Mouse (Mus musculus) heart, adult 9 months (tissue): ENCODE measurements around the gene Pank1.

Experiments used
- DNase-seq, 2 experiments: peaks; one replicate each; pipeline ENCODE4 v3.0.0; 2022; ENCODE audit warnings: low spot score in 2 of 2

The Pank1 gene

DNA sequence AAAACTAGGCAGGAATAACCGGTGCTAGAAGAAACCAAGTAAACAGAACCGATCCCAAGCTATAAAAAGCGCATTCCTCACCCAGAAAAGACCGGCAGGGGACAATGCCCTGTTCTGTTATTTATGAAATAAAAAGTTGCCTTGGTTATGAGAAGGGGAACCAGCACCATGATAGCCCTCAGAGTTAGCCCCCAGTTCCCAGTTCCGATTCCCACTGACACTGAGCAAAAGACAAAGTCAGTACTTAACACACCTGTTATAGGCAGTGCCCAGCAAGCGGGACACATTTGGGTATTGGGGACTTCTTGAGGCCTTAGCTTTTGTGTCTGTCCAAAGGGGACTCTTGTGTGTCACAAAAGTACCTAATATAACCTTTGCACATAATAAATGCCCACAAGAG, 369 bp upstream of the Pank1 start:
- DNase-seq, result no peak

DNA sequence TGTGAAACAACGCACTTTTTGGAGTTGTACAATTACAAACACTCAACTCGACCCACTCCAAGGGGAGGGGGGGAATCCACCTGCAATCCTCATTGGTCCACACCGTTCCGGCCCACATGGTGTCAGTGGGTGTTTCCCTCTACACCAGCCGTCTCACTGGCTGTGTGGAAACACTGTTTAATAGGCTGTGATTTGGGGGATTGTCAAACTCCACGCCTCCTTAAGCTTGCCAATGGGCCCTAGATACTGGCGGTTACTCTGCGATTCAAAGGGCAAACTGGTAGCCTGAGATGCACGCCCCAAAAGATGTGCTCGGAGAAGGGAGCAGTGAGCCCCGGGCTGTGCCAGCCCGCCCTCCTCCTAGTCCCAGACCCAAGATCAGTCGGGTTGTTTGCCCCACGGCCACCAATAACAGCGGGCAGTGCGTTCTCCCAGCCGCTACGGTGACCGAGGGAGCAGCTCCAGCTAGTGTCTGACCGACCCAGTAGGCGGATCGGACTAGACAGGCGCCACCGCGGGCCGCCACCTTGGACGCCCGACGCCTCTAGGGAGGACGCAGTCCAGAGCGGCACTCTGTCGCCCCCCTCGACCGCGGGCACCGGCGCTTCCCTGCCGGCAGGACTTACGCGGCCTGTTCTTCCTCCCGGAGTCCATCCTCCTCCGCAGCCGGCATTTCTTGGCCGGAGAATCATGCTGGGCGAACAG, 1.2 kb downstream of the Pank1 start:
- peak; percentile 91 to 94 for DNase-seq

DNA sequence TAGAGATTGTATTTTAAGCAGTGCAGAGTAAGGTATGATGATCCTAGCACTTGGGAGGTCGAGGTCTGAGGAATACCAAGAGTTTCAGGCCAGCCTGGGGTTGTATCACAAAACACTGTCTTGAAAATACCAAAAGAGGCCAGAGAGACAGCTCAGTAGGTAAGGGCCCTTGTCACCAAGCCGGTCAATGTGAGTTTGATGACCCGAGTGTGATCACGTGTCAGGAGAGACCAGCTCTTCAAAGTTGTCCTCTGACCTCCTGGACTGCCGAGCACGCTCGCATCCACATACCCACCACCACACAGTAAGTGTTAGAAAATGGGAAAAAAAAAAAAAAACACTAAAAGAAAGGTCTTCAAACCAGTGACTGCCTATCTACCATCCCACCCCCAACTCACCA, 2.6 kb downstream of the Pank1 start:
- no peak for DNase-seq

DNA sequence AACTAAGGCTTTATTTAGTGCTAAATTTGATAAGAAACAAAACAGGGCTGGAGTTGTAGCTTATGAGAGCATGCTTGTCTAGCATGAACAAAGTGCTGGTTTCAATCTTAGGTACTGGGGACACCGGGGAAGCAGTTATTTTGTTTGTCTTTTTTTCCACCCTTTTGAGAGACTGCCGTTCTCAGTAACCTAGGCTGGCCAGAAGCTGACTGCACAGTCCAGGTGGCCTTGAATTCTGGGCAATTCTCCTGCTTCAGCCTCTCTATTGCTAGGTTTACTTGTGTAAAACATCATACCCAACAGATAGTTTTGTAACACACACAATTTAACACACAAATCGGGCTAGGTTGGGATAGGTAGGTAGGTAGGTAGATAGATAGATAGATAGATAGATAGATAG, 9.9 kb downstream of the Pank1 start:
- DNase-seq, result no peak

DNA sequence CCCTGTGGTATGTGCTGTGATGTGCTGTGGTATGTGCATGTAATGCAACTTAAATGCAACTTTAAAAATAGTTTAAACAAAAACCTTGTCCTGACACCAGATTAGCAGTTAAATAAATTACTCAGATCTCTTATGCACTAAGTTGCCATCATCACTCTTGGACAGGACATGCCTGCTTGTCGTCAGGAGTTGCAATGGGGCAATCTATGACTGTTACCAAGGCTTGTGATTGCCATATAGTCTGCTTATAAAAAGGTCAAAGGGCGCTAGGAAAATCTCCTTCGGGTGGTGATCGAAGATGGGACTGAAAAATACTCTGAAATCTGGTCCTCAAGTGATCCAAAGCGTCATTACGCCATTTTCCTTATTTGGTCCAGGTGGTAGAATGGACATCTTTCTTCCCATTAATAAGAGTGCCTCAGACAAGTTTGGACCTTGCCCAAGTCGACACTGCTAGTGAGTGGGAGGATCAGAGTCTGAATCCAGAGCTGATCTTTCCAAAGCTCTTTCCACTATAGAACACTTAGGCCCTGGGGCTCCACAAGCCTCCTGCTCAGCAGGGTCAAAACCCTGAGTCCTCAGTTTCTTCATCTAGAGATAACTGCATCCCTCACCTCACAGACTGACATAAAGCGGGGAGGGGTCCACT, 11.0 kb downstream of the Pank1 start:
- DNase-seq, result no peak

DNA sequence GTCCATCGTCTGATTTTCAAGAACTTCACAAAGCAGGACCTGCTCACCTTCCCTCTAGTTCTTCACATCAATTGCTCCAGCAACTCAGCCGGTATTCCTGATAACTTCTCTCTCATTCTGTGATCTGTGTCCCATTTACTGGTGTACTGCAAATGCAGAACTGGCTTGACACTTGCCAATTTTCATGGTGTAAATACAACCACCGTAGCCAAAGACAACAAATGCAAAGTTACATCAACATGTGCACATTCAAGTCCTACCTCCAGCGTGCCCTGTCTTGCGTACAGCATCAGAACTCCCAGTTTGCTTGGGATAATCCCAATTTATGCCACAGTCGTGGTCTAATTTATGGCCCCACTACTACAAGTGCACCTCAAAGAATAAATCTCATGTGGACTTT, 15.5 kb downstream of the Pank1 start:
- DNase-seq, result no peak

DNA sequence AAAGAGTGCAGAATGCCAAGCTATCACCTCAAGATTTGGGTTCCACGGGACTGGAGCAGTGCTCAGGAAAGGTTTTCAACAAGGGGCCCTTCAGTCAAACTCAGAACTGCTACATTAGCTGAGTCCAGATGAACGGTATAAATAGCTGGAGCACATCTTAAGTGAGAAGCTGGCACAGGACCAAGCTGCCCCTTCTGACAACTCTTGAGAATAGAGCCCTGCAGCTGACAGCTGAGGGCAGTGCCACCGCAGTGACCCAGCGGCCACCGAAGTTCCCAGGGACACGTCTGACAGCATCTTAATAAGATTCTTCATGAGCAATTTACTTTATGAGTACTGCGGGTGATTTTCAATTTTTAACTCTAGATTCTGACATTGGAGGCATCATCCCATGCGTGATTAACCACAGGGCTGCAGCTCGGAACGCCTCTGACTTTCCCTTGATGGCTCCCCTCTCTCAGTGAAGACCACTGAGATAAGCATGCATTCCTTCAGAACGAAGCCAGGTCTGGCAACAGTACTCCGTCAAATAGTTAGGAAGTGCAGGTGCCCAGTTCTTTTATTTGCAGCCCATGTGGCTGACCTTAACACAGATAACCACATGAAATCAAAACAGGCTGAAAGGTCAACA, 23.1 kb downstream of the Pank1 start:
- peak; percentile 44 to 63 for DNase-seq

DNA sequence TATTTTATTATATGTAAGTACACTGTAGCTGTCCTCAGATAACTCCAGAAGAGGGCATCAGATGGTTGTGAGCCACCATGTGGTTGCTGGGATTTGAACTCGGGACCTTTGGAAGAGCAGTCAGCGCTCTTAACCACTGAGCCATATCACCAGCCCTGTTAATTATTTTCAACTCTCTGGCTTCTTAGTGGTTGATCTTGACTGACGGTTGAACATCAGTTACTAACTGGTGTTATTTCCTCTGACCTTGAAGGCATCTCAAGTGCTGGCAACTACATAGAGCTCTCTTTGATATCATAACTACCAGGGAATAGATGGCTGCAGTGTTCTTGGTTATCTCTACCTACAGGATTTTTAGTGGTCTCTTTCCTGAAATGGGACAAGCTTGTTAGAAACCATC, 28.1 kb downstream of the Pank1 start:
- DNase-seq, result no peak

DNA sequence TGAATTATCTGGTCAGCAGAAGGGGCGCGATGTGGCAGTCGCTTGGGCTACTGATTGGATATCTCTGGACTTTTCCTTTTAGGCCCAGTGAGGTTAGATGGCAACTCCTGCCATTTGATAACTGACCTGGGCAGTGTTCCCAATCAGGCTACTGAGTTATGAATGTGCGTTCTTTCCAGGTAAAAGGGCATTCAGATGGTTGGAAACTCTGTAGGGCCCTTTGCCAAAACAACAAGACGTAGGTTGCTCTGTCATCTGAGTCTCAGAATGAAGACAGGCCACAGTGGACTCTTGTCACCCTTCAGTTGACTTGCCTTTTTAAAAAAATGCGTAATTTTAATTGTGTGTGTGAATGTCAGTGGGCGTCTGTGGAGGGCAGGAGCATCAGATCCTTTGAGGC, 29.8 kb downstream of the Pank1 start:
- DNase-seq, result peak; percentile 32 to 76

DNA sequence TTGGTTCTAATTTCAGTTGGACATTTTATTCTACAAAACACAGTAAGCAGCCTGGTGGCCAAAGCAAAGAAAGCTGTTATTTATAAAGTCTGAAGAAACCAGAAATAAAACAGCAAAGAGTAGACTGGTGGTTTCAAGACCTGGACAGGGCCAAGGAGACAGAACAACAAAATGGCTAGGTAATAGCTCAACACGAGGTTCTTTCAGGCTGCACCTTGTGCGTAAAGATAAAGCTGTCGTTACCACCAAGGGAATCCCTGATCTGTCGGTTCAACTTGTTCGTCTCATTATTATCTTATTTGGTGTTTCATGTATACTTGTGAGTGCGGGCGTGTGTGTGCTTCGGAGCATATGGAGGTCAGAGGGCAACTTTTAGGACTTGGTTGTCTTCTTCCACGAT, 31.1 kb downstream of the Pank1 start:
- DNase-seq, result no peak

DNA sequence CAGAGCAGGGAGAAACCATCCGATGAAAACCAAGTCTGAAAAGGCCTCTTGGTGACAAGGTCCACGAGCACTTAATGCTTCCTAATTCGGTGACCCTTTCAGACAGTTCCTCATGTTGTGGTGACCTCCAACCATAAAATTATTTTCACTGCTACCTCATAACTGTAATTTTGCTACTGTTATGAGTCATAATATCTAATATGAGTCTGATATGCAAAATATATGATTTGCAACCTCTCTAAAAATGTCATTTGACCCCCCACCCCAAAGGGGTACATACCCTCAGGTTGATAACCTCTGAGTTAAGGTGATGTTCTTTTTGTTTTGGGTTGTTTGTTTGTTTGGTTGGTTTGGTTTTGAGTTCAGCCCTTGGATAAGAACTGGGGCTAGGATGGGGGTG, 32.2 kb downstream of the Pank1 start:
- DNase-seq, result no peak

DNA sequence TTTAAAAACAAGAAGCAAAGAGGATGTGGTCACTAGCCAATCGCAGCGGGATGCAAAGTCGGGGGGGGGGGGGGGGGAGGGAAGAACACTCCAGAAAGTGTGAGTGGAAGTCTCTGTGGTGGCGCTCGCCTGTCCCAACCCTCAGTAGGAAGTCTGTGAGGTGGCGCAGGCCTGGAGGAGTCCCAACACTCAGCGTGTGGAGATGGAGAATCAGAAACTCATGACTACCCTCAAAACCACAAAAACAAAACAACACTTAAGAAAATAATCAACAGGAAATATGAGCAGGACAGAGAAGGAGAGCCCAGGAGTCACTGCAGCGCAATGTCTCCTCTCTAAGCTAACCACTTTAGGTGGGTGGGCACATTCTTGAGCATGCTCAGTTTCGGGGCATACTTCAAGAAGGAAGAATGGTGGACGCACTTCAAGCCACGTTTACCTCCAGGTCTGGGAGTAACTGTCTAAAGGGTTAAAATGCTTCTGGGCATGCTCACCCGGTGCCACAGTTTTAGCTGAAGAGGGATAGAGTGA, 32.7 kb downstream of the Pank1 start:
- DNase-seq, result no peak

DNA sequence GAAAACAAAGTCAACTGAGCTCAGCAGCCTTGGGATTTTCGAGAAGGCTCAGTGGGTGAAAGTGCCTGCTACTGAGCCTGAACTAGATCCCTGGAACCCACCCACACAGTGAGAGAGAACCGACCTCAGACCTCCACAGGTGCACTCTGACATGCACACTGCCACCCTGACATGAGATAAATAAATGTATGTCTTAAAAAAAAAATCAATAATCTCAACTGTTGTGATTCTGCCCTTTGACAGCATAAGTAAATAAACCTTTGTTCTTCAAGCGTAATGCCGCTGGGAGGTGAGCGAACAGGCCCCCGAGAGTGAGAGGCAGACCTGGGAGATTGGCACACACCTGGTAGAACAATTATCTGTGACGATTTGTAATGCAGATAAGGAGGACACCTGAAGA, 33.2 kb downstream of the Pank1 start:
- no peak for DNase-seq

DNA sequence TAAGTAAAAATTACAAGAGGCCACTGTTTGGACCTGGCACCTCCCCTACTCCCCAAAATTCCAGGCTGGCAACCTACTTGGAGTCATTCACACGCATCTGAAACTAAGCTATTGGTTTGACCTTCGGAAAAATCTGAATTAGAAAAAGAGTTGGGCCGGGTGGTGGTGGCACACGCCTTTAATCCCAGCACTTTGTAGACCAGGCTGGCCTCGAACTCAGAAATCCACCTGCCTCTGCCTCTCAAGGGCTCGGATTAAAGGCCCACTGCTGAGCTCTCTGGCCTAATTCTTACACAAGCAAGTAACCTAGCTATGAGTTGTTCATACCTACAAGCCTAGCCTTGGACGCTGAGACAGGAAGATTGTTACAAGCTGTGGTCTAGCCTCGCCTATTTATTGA, 33.9 kb downstream of the Pank1 start:
- no peak for DNase-seq

DNA sequence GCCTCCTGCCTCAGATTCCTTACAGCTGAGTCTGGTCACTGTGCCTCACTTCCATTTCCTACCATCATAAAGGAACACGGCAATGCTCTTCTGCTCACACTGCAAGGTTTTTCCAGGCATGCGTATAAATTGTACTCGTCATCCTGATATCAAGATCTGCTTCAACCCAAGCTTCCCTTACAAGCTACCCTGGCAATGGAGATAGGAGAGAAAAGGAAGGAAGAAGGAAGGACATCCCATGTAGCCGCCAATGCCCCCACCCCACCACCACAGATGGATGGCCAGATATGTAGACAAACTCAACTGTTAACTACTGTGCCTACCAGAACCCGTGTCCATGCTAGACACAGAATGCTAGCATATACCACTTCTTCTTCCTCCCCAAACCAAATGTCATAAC, 34.5 kb downstream of the Pank1 start:
- DNase-seq, result no peak

DNA sequence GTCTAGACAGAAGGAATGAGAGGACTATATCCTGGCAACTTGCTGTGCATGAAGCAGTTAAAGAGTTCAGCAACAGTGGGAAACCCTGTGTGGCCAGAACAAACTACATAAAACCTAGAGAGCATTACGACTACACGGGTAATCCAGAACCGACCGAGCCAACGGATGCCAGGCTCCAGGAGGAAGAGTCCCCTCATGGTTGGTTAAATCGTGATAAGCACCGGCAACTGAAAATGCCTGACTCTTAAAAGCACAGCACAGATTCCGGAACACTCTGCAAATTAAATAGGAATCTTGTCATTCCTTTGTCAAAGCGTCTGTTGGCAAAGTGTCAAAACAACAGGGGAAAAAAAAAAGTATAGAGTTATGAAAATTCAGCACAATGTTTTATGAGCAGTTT, 35.2 kb downstream of the Pank1 start:
- DNase-seq, result no peak

DNA sequence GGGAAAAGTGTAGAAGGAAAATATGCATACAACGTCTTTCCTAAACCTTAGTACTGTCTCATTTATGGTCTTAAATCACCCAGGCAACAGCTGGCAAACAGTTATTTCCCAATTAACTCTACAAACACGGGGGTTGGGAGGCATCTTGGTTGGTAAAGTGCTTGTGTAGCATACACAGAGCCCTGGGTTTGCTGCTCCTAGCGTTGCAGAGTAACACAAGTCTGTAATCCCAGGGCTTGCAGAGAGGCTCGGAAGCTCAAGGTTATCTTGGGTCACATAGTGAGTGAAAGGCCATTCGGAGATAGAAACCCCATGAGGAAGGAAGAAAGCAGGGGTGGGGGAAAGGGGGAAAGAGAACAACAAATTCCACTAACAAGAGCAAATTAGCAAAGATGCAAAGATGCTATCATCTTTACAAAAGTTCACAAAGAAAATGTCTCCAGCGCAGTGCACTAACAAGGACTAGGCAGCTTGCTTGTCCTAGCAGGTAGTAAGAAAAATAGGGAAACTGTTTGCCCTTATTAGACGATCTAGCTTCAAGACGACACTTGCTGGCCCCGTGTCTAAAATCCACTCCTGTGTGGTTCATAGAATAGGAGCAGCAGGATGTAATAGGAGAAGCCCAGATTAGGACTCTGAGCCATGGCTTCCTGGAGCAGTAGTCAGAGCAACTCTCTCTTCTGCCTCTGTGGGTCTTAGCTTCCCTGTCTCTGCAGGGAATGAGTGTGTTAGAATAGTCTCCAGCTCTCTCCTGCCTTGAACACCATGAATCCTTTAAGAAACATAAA, 37.3 kb downstream of the Pank1 start:
- no peak for DNase-seq

DNA sequence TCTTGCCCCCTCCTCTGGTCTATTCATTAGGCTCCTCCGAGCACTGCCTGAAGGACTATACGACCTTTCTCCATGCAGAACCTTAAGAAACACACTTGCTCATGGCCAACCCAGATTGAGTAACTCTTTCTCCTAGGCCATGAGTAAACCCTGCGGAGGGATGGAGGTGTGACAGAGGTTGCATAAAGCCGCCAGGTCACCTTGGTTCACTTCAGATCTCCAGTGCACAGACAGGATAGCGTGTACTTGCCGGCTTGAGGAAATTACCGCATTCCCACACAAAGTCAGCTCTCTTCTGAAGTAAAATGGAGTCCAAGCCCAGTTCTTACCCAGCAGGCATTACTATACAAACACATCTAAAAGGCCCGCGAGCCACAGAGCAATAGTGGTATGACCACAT, 40.6 kb downstream of the Pank1 start:
- no peak for DNase-seq

DNA sequence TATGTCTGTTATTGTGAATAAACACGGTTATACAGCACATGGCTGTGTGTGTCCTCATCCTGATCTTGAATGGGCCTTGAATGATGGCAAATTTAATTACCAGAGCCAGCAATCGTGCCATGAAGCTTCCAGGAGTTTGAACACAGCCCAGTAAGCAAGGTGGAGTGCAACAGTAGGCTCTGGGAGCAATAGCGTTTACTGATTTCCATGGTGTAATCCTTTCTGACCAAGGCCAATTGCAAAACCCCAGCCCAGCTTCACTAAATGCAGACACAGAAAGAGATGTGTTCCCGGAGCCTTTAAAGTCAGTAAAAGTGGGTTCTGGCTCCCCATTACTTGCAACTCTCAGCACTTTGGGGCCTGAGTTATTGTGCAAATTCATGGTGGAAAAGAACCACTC, 47.6 kb downstream of the Pank1 start:
- DNase-seq, result no peak

DNA sequence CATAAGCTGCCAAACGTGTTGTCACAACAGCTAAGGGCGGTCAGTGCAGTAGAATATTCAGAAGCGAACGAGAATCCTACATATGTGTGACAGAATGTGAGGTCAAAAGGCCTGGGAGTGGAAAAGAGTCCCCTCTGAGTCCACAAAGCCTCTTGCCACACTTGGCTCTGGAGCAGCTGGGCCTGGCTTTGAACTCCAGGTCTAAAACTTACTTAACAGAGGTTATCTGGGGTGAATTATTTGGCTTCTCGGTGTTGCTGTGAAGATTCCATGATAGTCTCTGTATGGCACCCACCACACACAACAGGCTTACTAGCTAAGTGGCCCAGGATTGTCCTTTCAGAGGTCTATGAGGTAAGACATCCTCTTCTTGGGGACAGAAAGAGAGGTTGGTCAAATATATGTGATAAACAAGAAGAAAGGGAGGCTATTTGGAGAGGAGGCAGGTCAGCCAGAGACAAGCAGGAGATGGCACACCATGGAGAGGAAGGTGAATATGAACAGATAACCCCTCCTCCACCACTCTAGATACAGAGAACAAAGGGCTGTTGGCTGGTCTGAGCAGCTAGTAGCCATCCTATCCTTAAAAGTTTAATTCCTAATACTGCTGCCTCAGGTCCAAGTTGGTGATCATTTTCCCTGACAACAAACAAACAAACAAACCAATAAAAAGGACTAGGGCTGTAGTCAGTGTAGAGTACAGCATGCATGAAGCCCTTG, 51.2 kb downstream of the Pank1 start:
- no peak for DNase-seq

DNA sequence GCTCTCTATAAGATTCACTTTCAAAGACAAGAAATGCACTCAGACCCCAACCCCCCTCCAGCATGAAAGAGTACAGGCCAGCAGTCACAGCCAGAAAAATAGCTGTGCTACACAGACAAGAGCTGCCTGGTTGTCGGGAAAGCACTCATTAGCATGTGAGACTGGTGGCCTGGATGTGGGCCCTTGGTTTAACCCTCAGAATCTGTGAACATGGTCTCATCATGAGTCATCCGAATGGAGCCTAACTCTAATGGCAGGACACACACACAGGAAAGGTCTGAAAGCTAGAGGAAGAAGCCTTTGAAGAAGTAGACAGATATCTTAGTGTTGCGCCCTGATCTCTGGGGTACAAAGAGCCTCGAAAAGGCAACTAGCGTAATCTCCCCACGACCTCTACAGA, 51.8 kb downstream of the Pank1 start:
- DNase-seq, result no peak
